Mouse (Mus musculus): ENCODE data around the gene Sardh. TPM values are rescaled to one million over a fixed set of nuclear protein-coding genes. Genes with fewer than 3 reads are reported as not detected.

The Sardh gene
- polyA plus RNA-seq, 1 experiment from 2014 or later, result 10.2 TPM

DNA sequence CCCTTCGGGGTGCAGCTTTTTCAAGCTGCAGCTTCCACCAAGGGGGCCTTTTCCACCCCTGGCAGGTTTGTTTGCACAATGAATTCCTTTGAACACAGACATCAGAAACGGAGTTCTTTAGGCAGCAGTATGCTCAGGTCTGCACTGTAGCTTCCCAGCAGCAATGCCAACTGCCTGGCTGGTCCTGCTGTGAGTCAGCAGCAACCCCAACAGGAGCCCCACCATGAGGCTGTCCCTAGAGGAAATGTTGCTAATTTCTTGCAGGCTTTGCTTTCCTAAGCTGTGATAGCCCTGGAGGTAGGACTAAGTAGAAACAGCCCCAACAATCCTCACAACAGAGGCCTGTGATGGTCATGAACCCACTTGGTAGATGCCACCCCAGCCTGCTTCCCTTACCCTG is 81.1 kb downstream of the Sardh start:
- peak; percentile 67 for ATAC-seq (ENCODE audit: low read depth)
- 3% methylated on average over 2 of the region's 2 CpGs for WGBS
- peak; percentile 57 for DNase-seq (ENCODE audit: low spot score)
- H3K36me3 ChIP-seq (ENCODE audit: control insufficient read depth, insufficient read depth, low read length), result no peaks in the 10 kb centered on the region
- H3K27me3 ChIP-seq (replicated peaks; ENCODE audit: control insufficient read depth, insufficient read depth, low read length), result no peaks in the 10 kb centered on the region
- peaks cover 19% of the 10 kb centered on the region for H3K4me1 ChIP-seq (ENCODE audit: control insufficient read depth, insufficient read depth, low read length)
- no peak overlapping the region for H3K4me3 ChIP-seq (ENCODE audit: low read depth, low read length)
- H3K9ac ChIP-seq (ENCODE audit: low read depth, low read length), result no peak overlapping the region
- H3K27ac ChIP-seq (replicated peaks; ENCODE audit: low read depth, low read length), result peak overlapping the region; percentile 45; the same call in 1 of the 2 replicates
- H3K4me2 ChIP-seq (ENCODE audit: low read depth, low read length), result no peak overlapping the region
- no peaks in the 10 kb centered on the region for H3K9me3 ChIP-seq (ENCODE audit: control insufficient read depth, low read length)

DNA sequence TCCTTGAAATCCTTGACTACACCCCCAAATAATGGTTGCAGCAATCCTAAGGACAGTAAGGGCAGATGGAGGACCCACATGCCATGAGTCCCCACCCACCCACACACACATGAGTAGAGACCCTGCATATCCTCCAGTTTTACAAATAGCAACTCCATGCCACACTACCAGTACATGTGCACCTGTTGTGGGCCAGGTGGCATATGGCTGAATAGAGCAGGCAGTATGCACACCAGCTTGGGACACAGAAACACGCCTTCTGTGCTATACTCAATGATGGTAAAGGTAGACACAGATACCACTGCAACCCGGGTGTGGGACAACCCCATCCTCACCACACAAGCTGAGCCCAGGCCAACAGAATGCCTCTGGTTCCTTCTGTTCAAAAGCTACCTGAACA is 82.1 kb downstream of the Sardh start:
- H3K9me3 ChIP-seq (ENCODE audit: control insufficient read depth, low read length), result no peaks in the 10 kb centered on the region
- ATAC-seq (ENCODE audit: low read depth) (no peak), DNase-seq (ENCODE audit: low spot score) (no peak)
- H3K4me1 ChIP-seq (ENCODE audit: control insufficient read depth, insufficient read depth, low read length), result peaks cover 19% of the 10 kb centered on the region
- no peak overlapping the region for H3K9ac ChIP-seq (ENCODE audit: low read depth, low read length)
- no peak overlapping the region for H3K4me2 ChIP-seq (ENCODE audit: low read depth, low read length)
- no peak overlapping the region for H3K27ac ChIP-seq (replicated peaks; ENCODE audit: low read depth, low read length)
- H3K36me3 ChIP-seq (ENCODE audit: control insufficient read depth, insufficient read depth, low read length), result no peaks in the 10 kb centered on the region
- H3K4me3 ChIP-seq (ENCODE audit: low read depth, low read length), result no peak overlapping the region
- no peaks in the 10 kb centered on the region for H3K27me3 ChIP-seq (replicated peaks; ENCODE audit: control insufficient read depth, insufficient read depth, low read length)
- 79% methylated on average over 2 of the region's 2 CpGs for WGBS

DNA sequence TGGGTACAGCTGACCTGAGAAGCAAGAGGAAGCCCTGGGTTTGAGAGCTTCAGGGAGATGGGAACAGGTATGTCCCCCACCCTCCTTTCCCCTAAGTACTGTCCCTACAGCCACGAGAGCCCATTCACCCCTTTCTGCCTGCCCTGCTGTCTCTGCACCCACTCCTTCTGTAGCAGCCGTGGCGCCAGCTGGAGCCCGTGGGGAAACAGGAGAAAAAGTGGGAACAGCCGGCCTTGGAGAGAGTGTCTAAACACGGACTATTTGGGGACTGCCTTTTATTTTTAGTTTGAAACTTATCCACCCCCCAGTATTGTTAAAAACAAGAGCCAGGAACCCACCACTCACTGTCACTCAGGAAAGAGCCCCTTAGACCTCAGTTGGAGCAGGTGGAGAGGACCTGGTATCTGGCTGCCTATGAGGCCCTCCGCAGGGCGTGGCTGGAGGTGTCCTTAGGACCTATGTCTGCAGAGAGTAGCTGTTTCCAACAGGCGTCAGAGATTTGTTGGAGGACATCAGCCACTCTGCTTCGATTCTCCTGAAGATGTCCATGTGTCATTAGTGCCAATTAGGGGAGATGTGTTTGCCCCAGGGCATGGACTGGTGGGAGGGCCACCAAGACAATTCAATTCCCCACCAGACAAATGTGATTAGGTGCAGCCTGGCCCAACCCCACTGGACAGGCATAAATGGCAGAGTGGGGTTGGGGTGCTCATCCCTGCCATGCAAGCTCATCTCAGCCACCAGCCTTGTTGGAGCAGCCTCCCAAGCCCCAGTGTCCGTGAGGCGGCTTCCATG is 83.1 kb downstream of the Sardh start, which contains the start of gene Dbh:
Gene Dbh, plus strand, starts transcription at position 438 of the 795 bp plus-strand sequence.
- no peak within 1 kb of the TSS for H3K9ac ChIP-seq (ENCODE audit: low read depth, low read length)
- WGBS, result 74% methylated on average over 12 of the region's 12 CpGs
- no peak within 1 kb of the TSS for H3K4me3 ChIP-seq (ENCODE audit: low read depth, low read length)
- no peaks in the 10 kb centered on the region for H3K36me3 ChIP-seq (ENCODE audit: control insufficient read depth, insufficient read depth, low read length)
- H3K27ac ChIP-seq (replicated peaks; ENCODE audit: low read depth, low read length), result no peak within 1 kb of the TSS
- DNase-seq (ENCODE audit: low spot score), result no peak
- H3K4me2 ChIP-seq (ENCODE audit: low read depth, low read length), result no peak within 1 kb of the TSS
- H3K27me3 ChIP-seq (replicated peaks; ENCODE audit: control insufficient read depth, insufficient read depth, low read length), result no peaks in the 10 kb centered on the region
- H3K4me1 ChIP-seq (ENCODE audit: control insufficient read depth, insufficient read depth, low read length), result peaks cover 19% of the 10 kb centered on the region
- ATAC-seq (ENCODE audit: low read depth), result peak; percentile 27; the same call in 1 of the 2 replicates
- H3K9me3 ChIP-seq (ENCODE audit: control insufficient read depth, low read length), result no peaks in the 10 kb centered on the region

DNA sequence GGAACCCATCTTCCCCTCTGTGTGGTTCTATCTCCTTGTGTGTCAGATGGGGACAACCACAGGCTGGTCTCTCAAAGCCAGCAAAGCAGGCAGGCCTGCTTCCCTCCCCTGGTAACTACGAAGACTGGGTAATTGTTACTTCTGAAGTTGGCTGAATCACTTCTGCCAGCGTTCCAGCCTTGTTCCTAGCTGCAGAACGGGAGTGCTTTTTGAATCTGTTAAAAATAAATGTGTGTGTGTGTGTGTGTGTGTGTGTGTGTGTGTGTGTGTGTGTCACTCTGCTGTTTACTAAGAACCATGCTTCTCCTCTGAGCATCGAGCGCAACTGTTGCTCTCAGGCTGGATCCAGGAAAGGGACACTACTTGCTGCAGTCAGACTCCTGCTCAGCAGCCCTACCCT is 84.3 kb downstream of the Sardh start:
- no peaks in the 10 kb centered on the region for H3K9me3 ChIP-seq (ENCODE audit: control insufficient read depth, low read length)
- no peak overlapping the region for H3K4me3 ChIP-seq (ENCODE audit: low read depth, low read length)
- H3K36me3 ChIP-seq (ENCODE audit: control insufficient read depth, insufficient read depth, low read length), result no peaks in the 10 kb centered on the region
- no peak overlapping the region for H3K4me2 ChIP-seq (ENCODE audit: low read depth, low read length)
- no peak for DNase-seq (ENCODE audit: low spot score)
- no peak overlapping the region for H3K9ac ChIP-seq (ENCODE audit: low read depth, low read length)
- no peak for ATAC-seq (ENCODE audit: low read depth)
- no peaks in the 10 kb centered on the region for H3K27me3 ChIP-seq (replicated peaks; ENCODE audit: control insufficient read depth, insufficient read depth, low read length)
- peaks cover 19% of the 10 kb centered on the region for H3K4me1 ChIP-seq (ENCODE audit: control insufficient read depth, insufficient read depth, low read length)
- no peak overlapping the region for H3K27ac ChIP-seq (replicated peaks; ENCODE audit: low read depth, low read length)
- WGBS, result 49% methylated on average over 5 of the region's 5 CpGs

DNA sequence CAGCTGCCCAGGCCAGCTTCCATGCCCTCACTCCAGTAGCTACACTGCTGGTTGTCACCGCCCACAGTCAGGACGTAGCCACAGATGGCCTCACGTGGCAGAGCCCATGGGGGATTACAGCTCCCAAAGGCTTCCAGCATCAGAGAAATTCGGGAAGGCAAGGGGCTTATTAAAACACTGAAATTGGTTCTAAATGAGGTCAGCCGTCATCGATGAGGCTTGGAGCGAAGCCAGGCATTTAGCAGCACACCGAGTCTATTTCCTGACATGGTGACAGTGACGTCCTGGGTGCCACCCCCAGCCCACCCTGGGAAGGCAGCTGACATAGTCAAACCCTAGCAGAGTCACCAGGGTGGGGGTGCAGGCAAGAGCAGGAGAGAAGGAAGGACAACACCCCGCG is 85.5 kb downstream of the Sardh start:
- WGBS, result 50% methylated on average over 11 of the region's 11 CpGs
- H3K27me3 ChIP-seq (replicated peaks; ENCODE audit: control insufficient read depth, insufficient read depth, low read length), result no peaks in the 10 kb centered on the region
- H3K9me3 ChIP-seq (ENCODE audit: control insufficient read depth, low read length), result no peaks in the 10 kb centered on the region
- no peak for DNase-seq (ENCODE audit: low spot score)
- H3K4me2 ChIP-seq (ENCODE audit: low read depth, low read length), result no peak overlapping the region
- H3K36me3 ChIP-seq (ENCODE audit: control insufficient read depth, insufficient read depth, low read length), result no peaks in the 10 kb centered on the region
- no peak overlapping the region for H3K4me3 ChIP-seq (ENCODE audit: low read depth, low read length)
- H3K4me1 ChIP-seq (ENCODE audit: control insufficient read depth, insufficient read depth, low read length), result peaks cover 11% of the 10 kb centered on the region
- no peak overlapping the region for H3K27ac ChIP-seq (replicated peaks; ENCODE audit: low read depth, low read length)
- H3K9ac ChIP-seq (ENCODE audit: low read depth, low read length), result no peak overlapping the region
- no peak for ATAC-seq (ENCODE audit: low read depth)

DNA sequence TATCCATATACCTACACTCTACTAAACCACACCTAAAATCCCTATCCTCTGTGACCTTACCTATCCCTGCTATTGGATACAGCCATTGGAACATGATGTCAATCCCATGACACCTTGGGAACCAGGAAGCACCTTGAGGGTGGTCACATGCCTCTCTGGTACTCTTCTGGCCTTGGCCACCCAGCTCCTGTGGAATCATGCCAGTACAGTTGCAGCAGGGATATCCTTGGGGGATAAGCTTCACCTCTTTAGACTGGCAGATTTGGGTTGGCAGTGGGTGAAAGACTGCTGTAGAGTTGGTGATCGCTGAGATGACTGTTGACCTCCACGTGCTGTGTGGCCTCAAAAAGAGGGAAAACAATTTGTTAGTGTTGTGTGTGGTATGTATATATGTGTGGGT is 86.6 kb downstream of the Sardh start:
- Histone ChIP-seq H3K27ac (replicated peaks; ENCODE audit: low read depth, low read length) (no peak overlapping the region), H3K9ac (ENCODE audit: low read depth, low read length) (no peak overlapping the region), H3K27me3 (replicated peaks; ENCODE audit: control insufficient read depth, insufficient read depth, low read length) (no peaks in the 10 kb centered on the region), H3K4me2 (ENCODE audit: low read depth, low read length) (no peak overlapping the region), H3K4me1 (ENCODE audit: control insufficient read depth, insufficient read depth, low read length) (no peaks in the 10 kb centered on the region; the same call in 1 of the 2 replicates), H3K36me3 (ENCODE audit: control insufficient read depth, insufficient read depth, low read length) (no peaks in the 10 kb centered on the region), H3K9me3 (ENCODE audit: control insufficient read depth, low read length) (no peaks in the 10 kb centered on the region), H3K4me3 (ENCODE audit: low read depth, low read length) (no peak overlapping the region)
- whole genome bisulfite sequencing, result 92% methylated on average over 2 of the region's 2 CpGs
- ATAC-seq (ENCODE audit: low read depth) (no peak), DNase-seq (ENCODE audit: low spot score) (no peak)

DNA sequence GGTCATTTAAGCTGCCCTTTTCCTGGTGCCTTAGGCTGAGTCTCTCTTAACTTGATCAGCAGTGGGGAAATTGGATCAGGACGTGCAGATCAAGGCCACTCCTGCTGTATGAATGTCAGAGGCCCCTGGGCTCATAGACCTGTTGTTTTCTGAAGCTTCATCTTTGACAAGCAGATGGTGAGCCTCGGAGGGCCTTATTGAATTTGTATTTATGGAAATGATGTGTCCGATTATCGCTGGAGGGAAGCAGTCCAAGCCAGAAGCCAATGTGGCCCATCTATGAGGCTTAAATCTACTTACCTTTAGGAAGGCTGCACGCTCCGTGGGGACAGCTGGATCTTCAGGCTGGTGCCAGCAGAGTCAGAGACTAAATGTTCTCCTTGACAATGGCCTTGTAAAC is 91.5 kb downstream of the Sardh start:
- Histone ChIP-seq H3K9ac (ENCODE audit: low read depth, low read length) (no peak overlapping the region), H3K36me3 (ENCODE audit: control insufficient read depth, insufficient read depth, low read length) (no peaks in the 10 kb centered on the region), H3K27me3 (replicated peaks; ENCODE audit: control insufficient read depth, insufficient read depth, low read length) (no peaks in the 10 kb centered on the region), H3K4me3 (ENCODE audit: low read depth, low read length) (no peak overlapping the region), H3K9me3 (ENCODE audit: control insufficient read depth, low read length) (no peaks in the 10 kb centered on the region), H3K27ac (replicated peaks; ENCODE audit: low read depth, low read length) (no peak overlapping the region), H3K4me1 (ENCODE audit: control insufficient read depth, insufficient read depth, low read length) (no peaks in the 10 kb centered on the region), H3K4me2 (ENCODE audit: low read depth, low read length) (no peak overlapping the region)
- ATAC-seq (ENCODE audit: low read depth), result no peak
- 66% methylated on average over 6 of the region's 6 CpGs for WGBS
- no peak for DNase-seq (ENCODE audit: low spot score)

DNA sequence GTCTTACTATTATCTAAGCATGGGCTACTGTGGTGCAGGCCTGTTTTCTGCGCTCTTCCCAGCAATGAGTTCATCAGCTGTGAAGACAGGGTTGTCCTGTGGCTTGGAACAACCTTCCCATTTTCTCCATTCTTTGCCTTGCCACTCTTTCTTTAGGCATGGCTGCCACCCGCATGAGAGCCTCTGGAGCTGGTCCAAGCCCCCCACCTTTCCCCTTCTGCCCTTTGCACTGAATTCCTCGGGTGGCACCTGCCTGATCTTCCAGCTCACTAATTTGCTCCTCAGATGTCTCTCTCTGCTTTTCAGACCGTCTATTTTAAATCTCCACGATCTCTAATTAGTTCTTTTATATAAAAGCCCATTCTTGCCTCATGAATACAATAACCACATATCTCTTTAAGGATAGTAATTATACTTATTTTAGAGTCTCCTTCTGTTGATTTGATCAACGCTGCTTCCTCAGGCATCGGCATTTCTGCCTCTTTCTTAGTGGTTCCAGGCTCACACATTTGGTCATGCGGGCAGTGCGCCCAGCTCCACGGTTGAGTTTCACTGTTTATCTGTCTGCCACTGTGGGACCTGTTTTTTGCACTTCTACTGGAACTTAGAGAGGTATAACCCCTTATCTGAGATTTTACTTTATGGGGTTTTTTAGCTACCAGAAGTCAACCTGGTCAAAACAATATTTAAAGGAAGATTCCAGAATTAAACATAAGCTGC is 93.5 kb downstream of the Sardh start:
- Histone ChIP-seq H3K4me2 (ENCODE audit: low read depth, low read length) (no peak overlapping the region), H3K9ac (ENCODE audit: low read depth, low read length) (no peak overlapping the region), H3K9me3 (ENCODE audit: control insufficient read depth, low read length) (no peaks in the 10 kb centered on the region), H3K36me3 (ENCODE audit: control insufficient read depth, insufficient read depth, low read length) (no peaks in the 10 kb centered on the region), H3K4me1 (ENCODE audit: control insufficient read depth, insufficient read depth, low read length) (no peaks in the 10 kb centered on the region), H3K4me3 (ENCODE audit: low read depth, low read length) (no peak overlapping the region), H3K27ac (replicated peaks; ENCODE audit: low read depth, low read length) (no peak overlapping the region), H3K27me3 (replicated peaks; ENCODE audit: control insufficient read depth, insufficient read depth, low read length) (no peaks in the 10 kb centered on the region)
- 75% methylated on average over 10 of the region's 10 CpGs for WGBS
- DNase-seq (ENCODE audit: low spot score), result no peak
- no peak for ATAC-seq (ENCODE audit: low read depth)

Measured in embryonic facial prominence, embryonic 14.5 days (tissue).